Mouse (Mus musculus) gonadal fat pad, adult 2 months (tissue): ENCODE data around the gene Cd300ld. TPM values are rescaled to one million over a fixed set of nuclear protein-coding genes. Genes with fewer than 3 reads are reported as not detected.
"Not testable (repeated sequence)": the region's sequence is repeated elsewhere in the genome, so short reads cannot be mapped to it uniquely, and the experiment has no call there.

Source experiments
- DNase-seq: peaks from one replicate; pipeline ENCODE4 v3.0.0-alpha.2; 2012; ENCODE audit warnings: low read depth
- polyA plus RNA-seq: library from polyadenylated mRNA; depleted of rRNA; stranded (reverse); fragments of >200 nt; gene quantifications from 2 replicates; pipeline ENCODE4 v1.2.3, GENCODE M21; 2012; rRNA removed

The Cd300ld gene
- polyA plus RNA-seq = 2.5 and 4.9 TPM in 2 replicates

- no peak for DNase-seq
Measured at GRCm38 (mm10) chr11:114989793-114990192, at the start of gene Cd300ld. Gene Cd300ld, minus strand, starts transcription at chr11:114989922.

- not testable (repeated sequence) for DNase-seq
Measured at GRCm38 (mm10) chr11:115037669-115038068, 47.9 kb upstream of the Cd300ld start, which contains the start of gene Cd300ld5. Gene Cd300ld5, minus strand, starts transcription at chr11:115037769.

GRCm38 (mm10) chr11:115026912-115027311 lies 37.2 kb upstream of the Cd300ld start, which contains the start of gene Cd300ld4:
Gene Cd300ld4, minus strand, starts transcription at chr11:115027012.
- DNase-seq = not testable (repeated sequence)

GRCm38 (mm10) chr11:115016093-115016492 lies 26.4 kb upstream of the Cd300ld start, which contains the start of gene Cd300ld2:
Gene Cd300ld2, minus strand, starts transcription at chr11:115016193.
- DNase-seq = not testable (repeated sequence)

- DNase-seq = no peak
Measured at GRCm38 (mm10) chr11:115004070-115004469, 14.3 kb upstream of the Cd300ld start.

GRCm38 (mm10) chr11:115001474-115002040 lies 11.8 kb upstream of the Cd300ld start, which contains the start of gene Cd300c2:
Gene Cd300c2, minus strand, starts transcription at chr11:115001880.
- DNase-seq = no peak

- no peak for DNase-seq
Measured at GRCm38 (mm10) chr11:114981866-114982265, 7.9 kb downstream of the Cd300ld start.

GRCm38 (mm10) chr11:114972726-114973125 lies 17.0 kb downstream of the Cd300ld start:
- DNase-seq = no peak

- no peak for DNase-seq
Measured at GRCm38 (mm10) chr11:114968752-114969207, 20.9 kb downstream of the Cd300ld start, which contains the start of gene Cd300c. Gene Cd300c, minus strand, starts transcription at chr11:114969157.

GRCm38 (mm10) chr11:114965182-114965828 lies 24.4 kb downstream of the Cd300ld start:
- DNase-seq = no peak

GRCm38 (mm10) chr11:114960369-114960768 lies 29.4 kb downstream of the Cd300ld start:
- DNase-seq = no peak

GRCm38 (mm10) chr11:114934144-114934543 lies 55.6 kb downstream of the Cd300ld start, which contains the start of gene Cd300lb:
Gene Cd300lb, minus strand, starts transcription at chr11:114934386.
- no peak for DNase-seq

- no peak for DNase-seq
Measured at GRCm38 (mm10) chr11:114933591-114933990, 56.1 kb downstream of the Cd300ld start.

Other genes starting within 250 kb of the Cd300ld start
- gene Kif19a, start 224.5 kb downstream of the Cd300ld start, polyA plus RNA-seq = 1.3 and 1.5 TPM in 2 replicates
- gene Btbd17, start 194.0 kb downstream of the Cd300ld start, polyA plus RNA-seq = 4.5 and 8.2 TPM in 2 replicates
- 0.90 and 3.6 TPM in 2 replicates for gene Gpr142, start 191.0 kb downstream of the Cd300ld start, polyA plus RNA-seq
- gene Gprc5c, start 138.8 kb downstream of the Cd300ld start, polyA plus RNA-seq = 93.0 and 119 TPM in 2 replicates
- gene Cd300a, start 99.9 kb downstream of the Cd300ld start, polyA plus RNA-seq = 4.1 and 5.6 TPM in 2 replicates
- gene Cd300lb, start 55.5 kb downstream of the Cd300ld start, polyA plus RNA-seq = 1.6 and 3.7 TPM in 2 replicates
- 0.22 and 0.26 TPM in 2 replicates for gene Cd300c, start 20.8 kb downstream of the Cd300ld start, polyA plus RNA-seq
- gene Cd300c2, start 12.0 kb upstream of the Cd300ld start, polyA plus RNA-seq = 4.4 and 4.8 TPM in 2 replicates
- 0.65 and 0.74 TPM in 2 replicates for gene Cd300ld2, start 26.3 kb upstream of the Cd300ld start, polyA plus RNA-seq
- 1.3 and 1.5 TPM in 2 replicates for gene Cd300ld4, start 37.1 kb upstream of the Cd300ld start, polyA plus RNA-seq
- gene Cd300ld5, start 47.8 kb upstream of the Cd300ld start, polyA plus RNA-seq = 6.8 and 6.9 TPM in 2 replicates
- 16.4 and 37.6 TPM in 2 replicates for gene Cd300ld3, start 58.5 kb upstream of the Cd300ld start, polyA plus RNA-seq
- 0.19 and 0.24 TPM in 2 replicates for gene Cd300e, start 72.3 kb upstream of the Cd300ld start, polyA plus RNA-seq
- gene Rab37, start 101.5 kb upstream of the Cd300ld start, polyA plus RNA-seq = 0.60 and 0.72 TPM in 2 replicates
- 0.62 and 0.66 TPM in 2 replicates for gene Cd300lf, start 144.1 kb upstream of the Cd300ld start, polyA plus RNA-seq
- gene Slc9a3r1, start 173.4 kb upstream of the Cd300ld start, polyA plus RNA-seq = 63.7 and 90.9 TPM in 2 replicates
- 14.6 and 16.8 TPM in 2 replicates for gene Tmem104, start 197.6 kb upstream of the Cd300ld start, polyA plus RNA-seq
- gene Nat9, start 197.9 kb upstream of the Cd300ld start, polyA plus RNA-seq = 36.3 and 42.6 TPM in 2 replicates